Mouse (Mus musculus): Measurements from ENCODE around the gene Cldn16. TPM values are rescaled to one million over a fixed set of nuclear protein-coding genes. Genes with fewer than 3 reads are reported as not detected.
"Not testable (repeated sequence)": the region's sequence is repeated elsewhere in the genome, so short reads cannot be mapped to it uniquely, and the experiment has no call there.

Gene Cldn16
- polyA plus RNA-seq, 1 experiment from 2014 or later = not detected

DNA sequence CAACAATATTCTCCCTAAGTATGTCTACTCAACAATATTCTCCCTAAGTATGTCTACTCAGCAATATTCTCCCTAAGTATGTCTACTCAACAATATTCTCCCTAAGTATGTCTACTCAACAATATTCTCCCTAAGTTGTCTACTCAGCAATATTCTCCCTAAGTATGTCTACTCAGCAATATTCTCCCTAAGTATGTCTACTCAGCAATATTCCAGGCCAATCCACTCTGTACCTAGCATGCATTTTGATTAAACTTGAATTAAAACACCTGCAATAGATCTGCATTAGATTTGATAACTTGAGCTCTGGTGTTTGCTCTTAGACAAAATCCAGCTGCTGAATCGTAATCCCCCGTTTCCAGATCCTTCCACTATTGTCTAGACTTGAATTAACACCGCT is 36.8 kb downstream of the Cldn16 start:
- ATAC-seq; H3K4me2 ChIP-seq (replicated peaks); H3K27ac ChIP-seq; H3K9me3 ChIP-seq; H3K4me3 ChIP-seq (replicated peaks); H3K9ac ChIP-seq; H3K36me3 ChIP-seq; H3K27me3 ChIP-seq (replicated peaks); H3K4me1 ChIP-seq (replicated peaks): not testable (repeated sequence)
- 71% methylated on average over 3 of the region's 3 CpGs for WGBS

GRCm38 (mm10) chr16:26500738-26501137 is 37.8 kb downstream of the Cldn16 start:
- H3K4me1 ChIP-seq (replicated peaks) = no peaks in the 10 kb centered on the region
- H3K27me3 ChIP-seq (replicated peaks) = no peaks in the 10 kb centered on the region
- no peak overlapping the region for H3K9ac ChIP-seq
- H3K36me3 ChIP-seq = no peaks in the 10 kb centered on the region
- no peak overlapping the region for H3K4me2 ChIP-seq (replicated peaks)
- H3K4me3 ChIP-seq (replicated peaks) = no peak overlapping the region
- WGBS = 76% methylated on average over 3 of the region's 3 CpGs
- H3K9me3 ChIP-seq = no peaks in the 10 kb centered on the region
- ATAC-seq = no peak
- no peak overlapping the region for H3K27ac ChIP-seq

GRCm38 (mm10) chr16:26504961-26505360 is 42.0 kb downstream of the Cldn16 start:
- no peak overlapping the region for H3K9ac ChIP-seq
- no peaks in the 10 kb centered on the region for H3K4me1 ChIP-seq (replicated peaks)
- no peak overlapping the region for H3K4me3 ChIP-seq (replicated peaks)
- no peaks in the 10 kb centered on the region for H3K36me3 ChIP-seq
- 62% methylated on average over 4 of the region's 4 CpGs for WGBS
- ATAC-seq = no peak
- no peaks in the 10 kb centered on the region for H3K27me3 ChIP-seq (replicated peaks)
- H3K9me3 ChIP-seq = no peaks in the 10 kb centered on the region
- no peak overlapping the region for H3K4me2 ChIP-seq (replicated peaks)
- H3K27ac ChIP-seq = no peak overlapping the region

DNA sequence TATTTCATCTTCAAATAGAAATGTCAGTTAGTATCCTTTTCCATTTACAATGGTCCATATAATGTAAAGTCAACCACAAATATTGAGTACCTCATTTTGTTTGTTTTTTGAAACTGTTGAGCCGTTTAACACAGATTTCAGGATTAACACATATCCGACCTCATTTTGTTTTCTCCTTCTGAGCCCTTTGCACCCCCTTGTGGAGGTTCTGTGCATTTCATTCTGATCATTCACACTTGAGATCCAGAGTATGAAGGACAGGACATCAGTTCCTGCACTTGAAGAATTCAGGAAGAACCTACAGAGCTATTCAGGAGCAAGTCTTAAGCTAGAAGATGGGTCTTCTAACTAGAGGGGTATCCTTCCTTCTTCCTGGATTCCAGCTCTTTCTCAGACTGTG is 56.7 kb downstream of the Cldn16 start:
- WGBS = 43% methylated on average over 2 of the region's 2 CpGs
- ATAC-seq = no peak
- no peak overlapping the region for H3K4me3 ChIP-seq (replicated peaks)

DNA sequence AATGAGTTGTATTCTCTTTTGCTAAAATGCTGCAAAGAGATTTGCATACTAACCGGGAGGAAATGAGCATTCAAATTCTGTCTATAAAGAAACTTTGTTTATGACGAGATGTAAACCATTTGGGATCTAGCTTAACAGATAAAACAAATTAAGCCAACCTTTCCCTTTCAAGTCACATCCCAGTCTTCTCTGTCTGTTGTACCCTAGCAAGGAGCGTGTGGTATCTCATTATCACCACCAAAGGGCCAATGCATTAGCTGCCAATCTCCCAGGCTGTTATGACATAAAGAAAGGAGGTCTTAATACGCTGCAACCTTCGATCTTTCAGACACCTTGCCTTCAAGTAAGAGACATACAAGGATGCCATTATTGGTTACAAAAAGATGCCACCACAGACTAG is 62.9 kb downstream of the Cldn16 start:
- Histone ChIP-seq H3K27me3 (replicated peaks) (no peaks in the 10 kb centered on the region), H3K4me3 (replicated peaks) (no peak overlapping the region), H3K4me1 (replicated peaks) (no peaks in the 10 kb centered on the region), H3K9me3 (no peaks in the 10 kb centered on the region), H3K36me3 (no peaks in the 10 kb centered on the region), H3K27ac (no peak overlapping the region), H3K4me2 (replicated peaks) (no peak overlapping the region), H3K9ac (no peak overlapping the region)
- ATAC-seq = no peak
- WGBS = 78% methylated on average over 5 of the region's 5 CpGs

More for the DNA sequence above, 56.7 kb downstream of the Cldn16 start:
- Histone ChIP-seq H3K9ac (no peak overlapping the region), H3K4me2 (replicated peaks) (no peak overlapping the region), H3K9me3 (no peaks in the 10 kb centered on the region), H3K36me3 (no peaks in the 10 kb centered on the region), H3K4me1 (replicated peaks) (no peaks in the 10 kb centered on the region), H3K27me3 (replicated peaks) (no peaks in the 10 kb centered on the region), H3K27ac (no peak overlapping the region)

DNA sequence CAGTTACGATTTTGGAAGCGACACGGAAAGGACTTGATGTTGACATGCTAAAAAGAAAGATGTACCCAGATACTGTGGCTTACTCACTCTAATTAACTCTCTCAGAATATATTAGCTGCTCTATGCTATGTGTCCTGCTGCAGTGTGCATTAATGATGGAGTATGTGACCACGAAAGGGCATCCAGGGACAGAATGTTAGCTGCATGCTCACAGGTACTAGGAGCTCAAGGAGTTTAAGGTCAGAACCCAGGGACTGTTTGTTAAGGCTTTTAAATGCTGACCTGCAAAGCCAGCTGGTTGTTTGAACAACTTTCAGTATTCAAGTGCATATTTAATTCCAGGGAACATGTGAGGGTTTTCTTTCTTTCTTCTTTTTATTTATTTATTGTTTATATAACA is 63.7 kb downstream of the Cldn16 start, which contains the start of gene Tmem207:
TSS of gene Tmem207 (minus strand) at position 101 of the 400 bp plus-strand sequence.
- no peak within 1 kb of the TSS for H3K27ac ChIP-seq
- no peaks in the 10 kb centered on the region for H3K4me1 ChIP-seq (replicated peaks)
- WGBS = 92% methylated on average over 4 of the region's 4 CpGs
- H3K4me2 ChIP-seq (replicated peaks) = no peak within 1 kb of the TSS
- no peaks in the 10 kb centered on the region for H3K36me3 ChIP-seq
- H3K27me3 ChIP-seq (replicated peaks) = no peaks in the 10 kb centered on the region
- no peak within 1 kb of the TSS for H3K4me3 ChIP-seq (replicated peaks)
- no peak for ATAC-seq
- no peak within 1 kb of the TSS for H3K9ac ChIP-seq
- no peaks in the 10 kb centered on the region for H3K9me3 ChIP-seq

DNA sequence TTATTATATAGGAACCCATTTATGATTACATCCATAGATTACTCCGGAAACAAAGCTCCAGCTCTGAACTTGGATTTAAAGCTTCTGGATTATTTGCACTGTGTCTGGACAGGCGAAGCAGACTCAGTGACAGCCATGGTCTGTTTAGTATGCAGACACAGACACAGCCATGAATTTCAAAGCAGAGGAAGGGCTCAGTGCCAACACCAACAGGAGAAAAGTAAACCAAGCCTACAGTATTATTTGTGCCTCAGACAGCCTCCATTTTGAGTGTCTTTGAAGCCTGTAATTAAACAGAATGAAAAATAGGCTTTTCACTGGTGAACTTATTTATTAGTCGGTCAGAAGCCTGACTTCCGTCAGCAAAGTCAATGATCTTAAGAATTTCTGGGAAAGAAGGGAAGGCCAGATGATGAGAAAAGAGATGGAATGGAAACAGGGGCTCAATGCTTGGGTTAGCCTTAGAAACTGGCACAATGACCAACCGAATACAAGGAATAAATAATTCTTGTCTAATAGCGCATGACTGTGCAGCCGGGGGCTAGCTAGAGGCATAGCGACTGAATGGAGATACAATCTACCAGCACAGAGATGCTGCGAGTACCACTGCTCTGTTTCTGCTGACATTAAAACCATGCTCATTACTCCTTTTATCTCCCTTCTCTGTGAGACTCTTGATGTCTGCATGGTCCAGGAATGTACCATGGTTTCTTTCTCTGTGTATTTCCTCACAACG is 65.2 kb downstream of the Cldn16 start:
- no peaks in the 10 kb centered on the region for H3K27me3 ChIP-seq (replicated peaks)
- H3K4me1 ChIP-seq (replicated peaks) = no peaks in the 10 kb centered on the region
- H3K36me3 ChIP-seq = no peaks in the 10 kb centered on the region
- 50% methylated on average over 10 of the region's 10 CpGs for WGBS
- H3K4me2 ChIP-seq (replicated peaks) = no peak overlapping the region
- H3K9me3 ChIP-seq = no peaks in the 10 kb centered on the region
- H3K4me3 ChIP-seq (replicated peaks) = no peak overlapping the region
- H3K27ac ChIP-seq = no peak overlapping the region
- H3K9ac ChIP-seq = no peak overlapping the region
- ATAC-seq = no peak

DNA sequence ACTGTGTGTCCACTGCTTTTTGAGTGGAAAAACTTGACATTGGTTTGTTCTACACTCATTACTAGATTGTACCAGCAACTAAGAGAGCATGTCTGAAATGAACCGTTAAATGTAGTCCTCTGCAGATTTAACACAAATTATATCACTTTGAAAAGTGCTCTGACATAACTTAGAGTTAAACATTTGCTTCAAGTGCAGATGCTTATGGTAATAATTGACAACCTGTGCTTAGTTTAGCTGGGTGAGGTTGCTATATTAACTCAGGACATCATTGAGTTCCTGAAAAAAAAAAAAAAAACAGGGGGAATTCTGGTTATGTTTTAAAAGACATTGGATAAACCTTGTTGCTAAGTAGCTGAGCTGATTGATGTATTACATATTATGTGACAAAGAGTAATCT is 67.5 kb downstream of the Cldn16 start:
- ATAC-seq = no peak
- H3K27me3 ChIP-seq (replicated peaks) = no peaks in the 10 kb centered on the region
- no peak overlapping the region for H3K27ac ChIP-seq
- H3K9me3 ChIP-seq = no peaks in the 10 kb centered on the region
- no peak overlapping the region for H3K9ac ChIP-seq
- H3K4me1 ChIP-seq (replicated peaks) = no peaks in the 10 kb centered on the region
- WGBS = 65% methylated on average over 1 of the region's 1 CpGs
- H3K4me3 ChIP-seq (replicated peaks) = no peak overlapping the region
- no peaks in the 10 kb centered on the region for H3K36me3 ChIP-seq
- no peak overlapping the region for H3K4me2 ChIP-seq (replicated peaks)

GRCm38 (mm10) chr16:26532287-26532686 is 69.4 kb downstream of the Cldn16 start:
- no peak overlapping the region for H3K4me2 ChIP-seq (replicated peaks)
- no peak overlapping the region for H3K9ac ChIP-seq
- H3K4me3 ChIP-seq (replicated peaks) = no peak overlapping the region
- no peaks in the 10 kb centered on the region for H3K4me1 ChIP-seq (replicated peaks)
- H3K36me3 ChIP-seq = no peaks in the 10 kb centered on the region
- no peaks in the 10 kb centered on the region for H3K27me3 ChIP-seq (replicated peaks)
- WGBS = 75% methylated on average over 1 of the region's 1 CpGs
- H3K27ac ChIP-seq = no peak overlapping the region
- no peak for ATAC-seq
- H3K9me3 ChIP-seq = no peaks in the 10 kb centered on the region

Other genes starting within 250 kb of the Cldn16 start
- 4.1 and 4.2 TPM in 2 replicates for gene Cldn1, start 91.3 kb upstream of the Cldn16 start, polyA plus RNA-seq (2015; fragmentation: Nextera tagmentation; extraction: Ambion mirVana)
- gene Tmem207, start 63.6 kb downstream of the Cldn16 start, polyA plus RNA-seq (2015; fragmentation: Nextera tagmentation; extraction: Ambion mirVana) = not detected in 2 replicates
- gene Il1rap, start 118.6 kb downstream of the Cldn16 start, polyA plus RNA-seq (2015; fragmentation: Nextera tagmentation; extraction: Ambion mirVana) = 4.2 and 5.0 TPM in 2 replicates